Mouse (Mus musculus): ENCODE measurements around the gene Mfap5.
"Not testable (repeated sequence)": the region's sequence is repeated elsewhere in the genome, so short reads cannot be mapped to it uniquely, and the experiment has no call there.

The Mfap5 gene

DNA sequence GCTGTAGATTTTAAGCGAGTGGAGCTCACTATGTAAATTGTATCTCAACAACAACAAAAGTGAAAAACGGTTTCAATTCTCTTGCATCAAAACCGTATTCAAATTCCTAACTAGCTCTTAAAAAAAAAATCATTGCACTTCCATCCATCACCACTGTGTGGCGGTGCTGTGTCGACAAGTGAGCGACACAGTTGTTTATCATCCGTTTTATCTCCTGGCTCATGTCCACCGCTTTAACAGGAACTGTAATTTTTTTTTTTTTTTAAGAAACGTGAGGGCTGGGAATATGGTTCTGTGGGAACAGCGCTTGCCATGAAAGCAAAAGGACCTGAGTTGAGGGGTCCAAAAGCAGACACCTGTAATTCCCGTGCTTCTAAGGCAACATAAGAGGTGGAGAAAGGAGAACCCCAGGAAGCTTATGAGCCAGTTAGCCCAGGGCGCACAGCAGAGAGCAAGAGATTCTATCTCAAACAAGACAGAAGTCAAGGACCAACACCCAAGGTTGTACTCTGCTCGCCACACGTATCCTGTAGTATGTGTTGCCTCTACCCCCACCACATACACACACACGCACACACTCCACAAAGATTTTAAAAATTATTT, 51.4 kb downstream of the Mfap5 start:
- in situ Hi-C loops (cut with MboI, MseI) = loop anchor here (5.0 kb wide), 1 partner anchor 60 kb away; the partner anchor contains the start of gene Rimklb

- in situ Hi-C loops (cut with MboI, MseI) = no loop called here
Observed at GRCm38 (mm10) chr6:122560427-122560826, 54.8 kb downstream of the Mfap5 start.

GRCm38 (mm10) chr6:122561005-122561404, 55.4 kb downstream of the Mfap5 start:
- in situ Hi-C loops (cut with MboI, MseI) = no loop called here

GRCm38 (mm10) chr6:122562463-122562862, 56.8 kb downstream of the Mfap5 start:
- in situ Hi-C loops (cut with MboI, MseI) = no loop called here

GRCm38 (mm10) chr6:122565070-122565784, 59.6 kb downstream of the Mfap5 start:
- in situ Hi-C loops (cut with MboI, MseI) = loop anchor here (5.0 kb wide), 1 partner anchor 158 kb away; no protein-coding TSS in a partner anchor

GRCm38 (mm10) chr6:122569113-122569512, 63.5 kb downstream of the Mfap5 start:
- in situ Hi-C loops (cut with MboI, MseI) = loop anchor here (5.0 kb wide), 1 partner anchor 162 kb away; no protein-coding TSS in a partner anchor

- in situ Hi-C loops (cut with MboI, MseI) = loop anchor here (5.0 kb wide), 1 partner anchor 162 kb away; no protein-coding TSS in a partner anchor
Observed at GRCm38 (mm10) chr6:122569762-122570161, 64.1 kb downstream of the Mfap5 start.

DNA sequence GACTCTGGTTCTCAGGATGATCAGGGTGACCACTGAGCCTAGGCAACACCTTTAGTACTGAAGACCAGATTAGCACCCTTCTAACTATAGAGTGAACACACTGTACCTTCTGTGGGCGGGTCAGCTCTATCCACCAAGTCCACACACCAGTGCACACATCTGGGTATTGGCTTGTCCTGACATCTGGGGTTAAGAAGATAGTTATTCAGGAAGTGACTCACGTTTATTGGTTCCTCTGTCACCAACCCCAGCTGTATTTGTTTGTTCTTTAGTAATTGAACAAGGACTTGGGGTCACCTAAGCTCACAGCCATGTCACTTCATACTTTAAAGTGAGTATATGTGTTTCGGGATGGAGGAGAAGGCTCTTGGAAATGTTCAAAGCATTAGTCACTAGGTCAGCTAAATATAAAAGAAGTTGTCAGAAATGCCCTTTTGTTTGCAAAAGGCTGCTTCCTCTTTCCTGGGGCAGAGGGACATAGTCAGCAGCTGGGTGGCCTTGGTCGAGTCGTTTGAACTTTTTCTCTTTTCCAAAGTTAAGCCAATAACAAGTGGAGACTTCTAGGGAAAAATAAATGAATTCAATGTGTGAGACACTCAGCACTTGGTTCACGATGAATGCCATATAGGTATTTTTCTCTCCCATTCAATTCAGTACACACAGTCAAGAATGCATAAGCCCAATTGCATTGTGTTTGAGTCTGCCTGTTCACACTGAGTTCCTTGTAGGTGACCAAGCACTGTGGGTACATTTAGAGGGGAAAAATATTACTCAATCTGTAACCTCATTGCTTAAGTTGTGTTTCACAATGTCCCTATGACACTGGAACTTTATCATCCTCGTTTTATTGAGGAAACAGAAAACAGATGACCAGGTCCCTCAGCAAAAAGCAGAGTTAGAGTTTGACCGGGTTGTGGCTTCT, 65.3 kb downstream of the Mfap5 start:
- in situ Hi-C loops (cut with MboI, MseI) = no loop called here

- in situ Hi-C loops (cut with MboI, MseI) = no loop called here
Observed at GRCm38 (mm10) chr6:122571617-122571959, 65.9 kb downstream of the Mfap5 start.

DNA sequence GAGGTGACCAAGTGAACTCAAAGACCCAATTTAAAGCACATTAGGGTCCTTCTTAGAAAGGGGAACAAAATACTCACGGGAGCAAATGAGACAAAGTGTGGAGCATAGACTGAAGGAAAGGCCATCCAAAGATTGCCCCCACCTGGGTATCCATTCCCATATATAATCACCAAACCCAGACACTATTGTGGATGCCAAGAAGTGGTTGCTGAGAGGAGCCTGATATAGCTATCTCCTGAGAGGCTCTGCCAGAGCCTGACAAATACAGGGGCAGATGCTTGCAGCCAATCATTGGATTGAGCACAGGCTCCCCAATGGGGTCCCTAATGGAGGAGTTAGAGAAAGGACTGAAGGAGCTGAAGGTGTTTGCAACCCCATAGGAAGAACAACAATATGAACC, 69.4 kb downstream of the Mfap5 start:
- in situ Hi-C loops (cut with MboI, MseI) = not testable (repeated sequence)

- in situ Hi-C loops (cut with MboI, MseI) = no loop called here
Observed at GRCm38 (mm10) chr6:122577030-122577429, 71.4 kb downstream of the Mfap5 start.
